8 mouse cellular contexts compared by ENCODE assay signal in genomic region chr11:89303421-89303820, GRCm38 (mm10). TPM values are rescaled to one million over a fixed set of nuclear protein-coding genes. Genes with fewer than 3 reads are reported as not detected.
DNase-seq lines count a peak whose midpoint lies in the region; ATAC-seq and TF ChIP-seq lines count a peak whose summit lies in the region.

No protein-coding gene starts in this region.

- no peak overlapping the region for H3K4me3 ChIP-seq in C2C12 (ENCODE audit: insufficient read depth, poor library complexity, severe bottlenecking)
- peak overlapping the region; percentile 30 for H3K4me3 ChIP-seq in brown adipose tissue, adult 24 weeks (ENCODE audit: insufficient read depth, low read depth, low read length)
- H3K4me3 ChIP-seq in forebrain, embryonic 11.5 days (ENCODE audit: low read depth, low read length): peak overlapping the region; percentile 79
- H3K4me3 ChIP-seq in heart, embryonic 15.5 days: peak overlapping the region; percentile 70
- H3K4me3 ChIP-seq in liver, embryonic 14.5 days (ENCODE audit: insufficient read depth in 1 of 2, low read depth in 2 of 2, low read length in 2 of 2): no peak overlapping the region
- peak overlapping the region; percentile 69 for H3K4me3 ChIP-seq in neural tube, embryonic 13.5 days

- TF ChIP-seq EP300 in liver, embryonic 14.5 days (IDR thresholded peaks at IDR 0.05; ENCODE audit: low read depth): no peak

- peak; percentile 95 for DNase-seq in forebrain, embryonic 11.5 days (ENCODE audit: low spot score)
- DNase-seq in kidney, postnatal 36 days: peak; percentile 79 to 91
- DNase-seq in liver, embryonic 14.5 days (ENCODE audit: low read depth in 3 of 3, low spot score in 3 of 3): peak; percentile 18 to 38 (median 19)
- DNase-seq in telencephalon, adult 2 months (ENCODE audit: low read depth, low spot score): peak; percentile 82

- 1% methylated on average over 15 of the region's 16 CpGs for WGBS in forebrain, embryonic 11.5 days
- 2% methylated on average over 16 of the region's 16 CpGs for WGBS in heart, embryonic 15.5 days
- 2% methylated on average over 16 of the region's 16 CpGs for WGBS in liver, embryonic 14.5 days (ENCODE audit: insufficient replicate concordance)
- 2% methylated on average over 12 of the region's 16 CpGs for WGBS in neural tube, embryonic 13.5 days

- peak; percentile 42 for ATAC-seq in forebrain, embryonic 11.5 days (replicated peaks; ENCODE audit: low FRiP score)
- peak; percentile 51; the same call in 1 of the 2 replicates for ATAC-seq in heart, embryonic 15.5 days (replicated peaks; ENCODE audit: insufficient number of reproducible peaks, insufficient read depth, low FRiP score, low read depth)
- ATAC-seq in liver, embryonic 14.5 days (ENCODE audit: insufficient read depth): peak; percentile 26; the same call in 1 of the 2 replicates
- peak; percentile 74 for ATAC-seq in neural tube, embryonic 13.5 days (ENCODE audit: low read depth)

- H3K27ac ChIP-seq in brown adipose tissue, adult 24 weeks (replicated peaks; ENCODE audit: low read depth, low read length): no peak overlapping the region
- H3K27ac ChIP-seq in forebrain, embryonic 11.5 days (ENCODE audit: low read depth, low read length): no peak overlapping the region; the same call in 1 of the 2 replicates
- H3K27ac ChIP-seq in heart, embryonic 15.5 days: no peak overlapping the region
- H3K27ac ChIP-seq in liver, embryonic 14.5 days: no peak overlapping the region
- H3K27ac ChIP-seq in neural tube, embryonic 13.5 days (replicated peaks): peak overlapping the region; percentile 88; the same call in 1 of the 2 replicates

- no peaks in the 10 kb centered on the region for H3K79me3 ChIP-seq in C2C12 (ENCODE audit: low read depth)

- H3ac ChIP-seq in C2C12 (ENCODE audit: control insufficient read depth, insufficient read length, low read depth): no peak overlapping the region

- H3K9me3 ChIP-seq in forebrain, embryonic 11.5 days (ENCODE audit: control insufficient read depth, low read length): peaks cover 4% of the 10 kb centered on the region; the same call in 1 of the 2 replicates
- H3K9me3 ChIP-seq in heart, embryonic 15.5 days (replicated peaks): no peaks in the 10 kb centered on the region
- no peaks in the 10 kb centered on the region for H3K9me3 ChIP-seq in liver, embryonic 14.5 days (ENCODE audit: control insufficient read depth, low read length)
- H3K9me3 ChIP-seq in neural tube, embryonic 13.5 days: no peaks in the 10 kb centered on the region

- no peaks in the 10 kb centered on the region for H3K4me1 ChIP-seq in brown adipose tissue, adult 24 weeks (ENCODE audit: control insufficient read depth, insufficient read depth, insufficient read length, low read length)
- peaks cover 5% of the 10 kb centered on the region; the same call in 1 of the 2 replicates for H3K4me1 ChIP-seq in forebrain, embryonic 11.5 days (replicated peaks; ENCODE audit: control insufficient read depth, insufficient read depth, low read length)
- H3K4me1 ChIP-seq in heart, embryonic 15.5 days (replicated peaks): peaks cover 32% of the 10 kb centered on the region
- H3K4me1 ChIP-seq in liver, embryonic 14.5 days (replicated peaks; ENCODE audit: control insufficient read depth in 2 of 2, insufficient read depth in 2 of 2, low read length in 1 of 2): no peaks in the 10 kb centered on the region
- peaks cover 25% of the 10 kb centered on the region for H3K4me1 ChIP-seq in neural tube, embryonic 13.5 days (replicated peaks)

- peaks cover 24% of the 10 kb centered on the region for H3K27me3 ChIP-seq in C2C12 (ENCODE audit: control insufficient read depth, insufficient read depth, insufficient read length)
- H3K27me3 ChIP-seq in forebrain, embryonic 11.5 days (ENCODE audit: control insufficient read depth, insufficient read depth, low read length): no peaks in the 10 kb centered on the region
- H3K27me3 ChIP-seq in heart, embryonic 15.5 days: peaks cover 16% of the 10 kb centered on the region
- peaks cover 54% of the 10 kb centered on the region for H3K27me3 ChIP-seq in liver, embryonic 14.5 days (ENCODE audit: control insufficient read depth, insufficient read depth, low read length)
- peaks cover 14% of the 10 kb centered on the region; the same call in 1 of the 2 replicates for H3K27me3 ChIP-seq in neural tube, embryonic 13.5 days

- TF ChIP-seq CTCF in C2C12 (IDR thresholded peaks at IDR 0.05; ENCODE audit: control insufficient read depth, insufficient read depth, insufficient read length): peak; percentile 88
- TF ChIP-seq CTCF in liver, embryonic 14.5 days (IDR thresholded peaks at IDR 0.05; ENCODE audit: low read depth): peak; percentile 95

- no peaks in the 10 kb centered on the region for H3K36me3 ChIP-seq in C2C12 (ENCODE audit: control insufficient read depth, insufficient read depth)
- H3K36me3 ChIP-seq in forebrain, embryonic 11.5 days (ENCODE audit: control insufficient read depth, insufficient read depth, low read length): no peaks in the 10 kb centered on the region
- no peaks in the 10 kb centered on the region for H3K36me3 ChIP-seq in heart, embryonic 15.5 days
- no peaks in the 10 kb centered on the region for H3K36me3 ChIP-seq in liver, embryonic 14.5 days (replicated peaks; ENCODE audit: control insufficient read depth, insufficient read depth, low read depth)
- H3K36me3 ChIP-seq in neural tube, embryonic 13.5 days: no peaks in the 10 kb centered on the region

- H3K79me2 ChIP-seq in C2C12 (ENCODE audit: control insufficient read depth, insufficient read depth): no peaks in the 10 kb centered on the region

- H3K4me2 ChIP-seq in forebrain, embryonic 11.5 days (ENCODE audit: low read depth, low read length, severe bottlenecking): peak overlapping the region; percentile 83
- H3K4me2 ChIP-seq in heart, embryonic 15.5 days: peak overlapping the region; percentile 98
- no peak overlapping the region for H3K4me2 ChIP-seq in liver, embryonic 14.5 days (ENCODE audit: low read depth)
- H3K4me2 ChIP-seq in neural tube, embryonic 13.5 days: peak overlapping the region; percentile 96

- peak overlapping the region; percentile 43; the same call in 1 of the 2 replicates for H3K9ac ChIP-seq in forebrain, embryonic 11.5 days (ENCODE audit: low read length)
- H3K9ac ChIP-seq in heart, embryonic 15.5 days: no peak overlapping the region
- no peak overlapping the region for H3K9ac ChIP-seq in liver, embryonic 14.5 days (replicated peaks)
- peak overlapping the region; percentile 81; the same call in 1 of the 2 replicates for H3K9ac ChIP-seq in neural tube, embryonic 13.5 days

TF ChIP-seq in C2C12, 6 proteins besides CTCF, POLR2A, EP300 and RAD21:
- TF ChIP-seq USF1 (IDR thresholded peaks at IDR 0.05; ENCODE audit: low read depth) (no peak), FOSL1 (IDR thresholded peaks at IDR 0.05; ENCODE audit: insufficient read depth, low read length, poor library complexity, severe bottlenecking) (no peak), MYOG (IDR thresholded peaks at IDR 0.05; ENCODE audit: control insufficient read depth, extremely low read depth, insufficient read length) (no peak), CEBPB (IDR thresholded peaks at IDR 0.05; ENCODE audit: low read depth) (no peak), MYOD1 (IDR thresholded peaks at IDR 0.05; ENCODE audit: control insufficient read depth, insufficient read length, low read depth) (no peak), MAX (IDR thresholded peaks at IDR 0.05) (no peak)
TF ChIP-seq in C2C12: peak in this region for 0.

RNA-seq across cellular contexts. Expression of gene Nog, which starts 1.3 kb away (rescaled TPM):
- polyA plus RNA-seq in C2C12 (2012; fragmentation: generic; extraction: Trizol): 1.1 TPM
- 0.67 TPM in 1 of 2 replicates, not detected in the other for polyA plus RNA-seq in brown adipose tissue, adult 24 weeks (2012; ENCODE audit: insufficient read depth, insufficient read length, missing spikeins)
- 8.0 and 10.4 TPM in 2 replicates for polyA plus RNA-seq in forebrain, embryonic 11.5 days (2014; fragmentation: Nextera tagmentation; extraction: Ambion mirVana)
- 0.24 and 0.42 TPM in 2 replicates for polyA plus RNA-seq in heart, embryonic 15.5 days (2015; fragmentation: Nextera tagmentation; extraction: Ambion mirVana)
- 0.04 and 0.05 TPM in 2 replicates for polyA plus RNA-seq in liver, embryonic 14.5 days (2012; rRNA removed)
- not detected in 2 replicates for polyA plus RNA-seq in liver, embryonic 14.5 days (2014; fragmentation: Nextera tagmentation; extraction: Ambion mirVana)
- polyA plus RNA-seq in neural tube, embryonic 13.5 days (2015; fragmentation: Nextera tagmentation; extraction: Ambion mirVana): 2.6 and 3.4 TPM in 2 replicates

Comparison
In these comparisons a context has a peak if more than half of its experiments do, and no peak if none do; other contexts are left out.
1. H3K4me3 ChIP-seq: peak in brown adipose tissue, adult 24 weeks (single experiment), forebrain, embryonic 11.5 days (single experiment), heart, embryonic 15.5 days (single experiment) and neural tube, embryonic 13.5 days (single experiment); none in C2C12 (single experiment) and liver, embryonic 14.5 days (0 of 2).
2. DNase-seq: peak in every context shown above with its lines; median percentile 95 in forebrain, embryonic 11.5 days; 85 in kidney, postnatal 36 days; 82 in telencephalon, adult 2 months; 19 in liver, embryonic 14.5 days.
3. H3K9ac ChIP-seq: peak in forebrain, embryonic 11.5 days (single experiment) and neural tube, embryonic 13.5 days (single experiment); none in heart, embryonic 15.5 days (single experiment) and liver, embryonic 14.5 days (single experiment).
4. Peak in every context shown above with its lines, with median percentiles within 50 percentile points of each other: ATAC-seq.